Mouse (Mus musculus) small intestine, adult 2 months (tissue): ENCODE data around the gene Tpst2.

ENCODE experiments used
- CTCF ChIP-seq: fragments of 200-500 bp; IDR thresholded peaks from 2 replicates; pipeline ENCODE4 v1.5.1; 2012; ENCODE audit warnings: low read depth, mild to moderate bottlenecking, control low read depth, inconsistent platforms, low read length, moderate library complexity, mixed read lengths; ENCODE audit not compliant: insufficient replicate concordance, insufficient read length; ENCODE audit errors: extremely low read depth
- POLR2A ChIP-seq: fragments of 200-500 bp; IDR thresholded peaks from 2 replicates; pipeline ENCODE4 v1.6.1; 2012; ENCODE audit warnings: low read depth, mild to moderate bottlenecking, control low read depth, inconsistent platforms, low read length, moderate library complexity

GRCm38 (mm10) chr5:112272934-112273333 lies 3.6 kb upstream of the Tpst2 start:
- TF ChIP-seq CTCF (no peak), POLR2A (no peak)
